Mouse (Mus musculus) heart, adult 8-10 months (tissue): ENCODE data around the gene Cacng8. TPM values are rescaled to one million over a fixed set of nuclear protein-coding genes. Genes with fewer than 3 reads are reported as not detected.
A peak's percentile ranks its signal among the peaks of the same experiment; 100 is the strongest.

ENCODE experiments used
- DNase-seq: peaks from one replicate; pipeline ENCODE4 v3.0.0; 2022; ENCODE audit warnings: low spot score
- microRNA-seq: library from miRNA; unstranded; fragments of <30 nt; microRNA quantifications from one replicate; pipeline ENCODE4 v1.2.0, GENCODE M21; 2022
- total RNA-seq, 4 experiments: library from RNA; stranded (reverse); gene quantifications; 2 replicates each; pipeline ENCODE4 v1.2.4; 2022

The Cacng8 gene
- total RNA-seq, 4 experiments from 2014 or later: not detected

DNA sequence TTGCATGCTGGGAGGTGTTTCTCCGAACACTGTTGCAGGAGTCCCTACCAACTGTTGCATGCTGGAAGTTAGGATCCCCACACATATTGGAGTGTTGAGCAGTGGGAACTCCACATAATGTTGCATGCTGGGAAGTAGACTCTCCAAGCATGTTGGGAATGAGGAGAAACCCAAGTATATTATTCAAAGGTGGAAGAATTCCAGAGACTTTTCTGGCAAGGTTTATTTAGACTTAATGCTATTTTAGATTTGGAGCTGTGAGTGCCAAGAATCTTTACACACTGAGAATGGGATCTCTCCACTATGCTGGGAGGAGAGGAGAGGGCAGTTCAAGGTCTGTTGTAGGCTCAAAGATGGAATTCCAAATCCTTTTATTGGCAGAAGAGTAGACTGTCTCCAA lies 41.6 kb downstream of the Cacng8 start:
- no peak for DNase-seq

- no peak for DNase-seq
These were observed 47.5 kb downstream of the Cacng8 start for GRCm38 (mm10) chr7:3437941-3438340.

DNA sequence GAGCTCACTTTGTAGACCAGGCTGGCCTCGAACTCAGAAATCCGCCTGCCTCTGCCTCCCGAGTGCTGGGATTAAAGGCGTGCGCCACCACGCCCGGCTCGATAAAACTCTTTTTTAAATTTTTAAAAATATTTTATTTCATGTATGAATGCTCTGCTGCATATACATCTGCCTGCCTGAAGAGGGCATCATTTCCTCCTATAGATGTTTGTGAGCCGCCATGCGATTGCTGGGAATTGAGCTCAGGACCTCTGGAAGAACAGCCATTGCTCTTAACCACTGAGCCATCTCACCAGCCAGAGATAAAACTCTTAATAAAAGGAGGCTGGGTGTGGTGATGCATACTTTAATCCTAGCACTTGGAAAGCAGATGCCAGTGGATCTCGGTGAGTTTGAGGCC lies 49.5 kb downstream of the Cacng8 start:
- DNase-seq: no peak

DNA sequence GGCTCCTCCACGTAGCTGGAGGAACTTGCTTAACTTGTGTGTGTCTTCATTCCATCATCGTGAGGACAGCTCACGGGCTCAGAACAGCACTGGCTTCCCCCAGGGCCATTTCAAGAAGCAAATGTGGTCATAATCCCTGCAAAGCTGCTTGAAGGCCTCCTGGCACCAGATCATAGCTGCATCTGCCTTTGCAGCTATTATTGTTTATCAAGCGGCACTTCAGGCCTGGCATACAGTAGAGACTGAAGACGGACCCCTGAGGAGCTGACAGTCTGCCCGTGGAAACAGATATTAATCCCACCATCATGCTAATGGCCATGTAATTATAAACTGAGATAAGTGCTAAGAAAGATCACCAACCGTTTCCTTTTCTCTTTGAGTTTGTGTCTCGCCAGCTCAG lies 50.0 kb downstream of the Cacng8 start:
- DNase-seq: no peak

DNA sequence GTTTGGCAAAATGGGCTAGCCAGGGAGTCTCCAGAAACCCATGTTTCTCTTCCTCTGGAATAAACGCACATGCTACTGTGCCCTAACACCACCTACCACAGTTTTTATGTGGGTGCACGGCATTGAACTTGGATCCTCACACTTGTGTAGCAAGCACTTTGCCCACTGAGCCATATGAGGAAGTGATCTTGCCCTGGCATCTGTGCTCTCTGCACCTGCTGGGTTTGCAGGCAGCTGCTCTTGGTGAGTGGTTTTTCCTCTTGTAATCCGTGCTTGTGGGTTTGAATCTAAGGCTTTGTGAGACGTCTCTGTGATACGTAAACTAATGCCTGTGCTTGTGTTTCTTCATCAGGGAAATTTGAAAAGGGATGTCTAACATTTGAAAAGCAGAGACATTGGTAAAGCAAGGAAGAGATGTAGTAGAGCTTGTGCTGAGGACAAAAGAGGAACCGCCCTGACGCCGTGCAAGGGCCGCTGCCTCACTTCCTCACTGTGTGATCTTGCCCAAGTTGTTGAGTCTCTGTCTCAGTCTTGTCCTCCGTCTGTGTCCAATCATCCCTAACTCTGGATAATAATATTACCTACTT lies 52.1 kb downstream of the Cacng8 start:
- no peak for DNase-seq

DNA sequence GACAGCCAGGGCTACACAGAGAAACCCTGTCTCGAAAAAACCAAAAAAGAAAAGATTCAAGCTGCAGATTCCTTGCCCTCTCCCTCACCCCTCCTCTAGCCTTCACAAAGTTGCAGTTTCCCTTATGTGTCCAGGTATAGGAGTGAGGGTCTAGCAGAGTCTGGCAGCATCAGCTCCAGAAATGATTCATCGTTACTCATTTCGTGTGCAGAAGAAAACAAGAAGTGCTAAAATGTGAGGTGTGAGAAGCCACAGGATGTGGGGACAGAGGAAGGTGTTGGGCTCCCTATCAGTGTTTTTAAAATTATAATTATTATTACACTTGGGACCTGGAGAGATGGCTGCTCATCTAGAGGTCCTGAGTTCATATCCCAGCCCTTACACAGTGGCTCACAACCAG lies 54.2 kb downstream of the Cacng8 start:
- DNase-seq: no peak

DNA sequence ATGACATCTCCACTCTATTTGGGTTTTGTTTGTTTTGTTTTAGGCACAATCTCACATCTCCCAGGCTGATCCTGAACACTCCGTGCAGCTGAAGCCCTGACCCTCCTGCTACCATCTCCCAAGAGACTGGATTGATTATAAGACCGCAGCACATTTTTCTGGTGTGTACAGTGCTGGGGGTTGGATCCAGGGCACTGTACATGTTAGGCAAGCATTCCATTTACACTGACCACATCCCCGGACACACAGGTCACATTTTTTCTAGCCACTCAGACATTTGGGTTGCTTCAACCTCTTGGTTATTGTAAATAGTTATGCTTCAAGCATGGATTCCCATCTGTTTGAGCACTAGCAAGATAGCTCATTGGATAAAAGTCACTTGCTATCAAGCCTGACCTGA lies 56.1 kb downstream of the Cacng8 start:
- no peak for DNase-seq

- no peak for DNase-seq
These were observed 56.5 kb downstream of the Cacng8 start for GRCm38 (mm10) chr7:3447026-3447425.

- peak; percentile 54 for DNase-seq
These were observed 58.4 kb downstream of the Cacng8 start for GRCm38 (mm10) chr7:3448737-3449454.

- DNase-seq: no peak
These were observed 60.2 kb downstream of the Cacng8 start for GRCm38 (mm10) chr7:3450671-3451070.

GRCm38 (mm10) chr7:3451161-3451560 lies 60.7 kb downstream of the Cacng8 start:
- DNase-seq: no peak

DNA sequence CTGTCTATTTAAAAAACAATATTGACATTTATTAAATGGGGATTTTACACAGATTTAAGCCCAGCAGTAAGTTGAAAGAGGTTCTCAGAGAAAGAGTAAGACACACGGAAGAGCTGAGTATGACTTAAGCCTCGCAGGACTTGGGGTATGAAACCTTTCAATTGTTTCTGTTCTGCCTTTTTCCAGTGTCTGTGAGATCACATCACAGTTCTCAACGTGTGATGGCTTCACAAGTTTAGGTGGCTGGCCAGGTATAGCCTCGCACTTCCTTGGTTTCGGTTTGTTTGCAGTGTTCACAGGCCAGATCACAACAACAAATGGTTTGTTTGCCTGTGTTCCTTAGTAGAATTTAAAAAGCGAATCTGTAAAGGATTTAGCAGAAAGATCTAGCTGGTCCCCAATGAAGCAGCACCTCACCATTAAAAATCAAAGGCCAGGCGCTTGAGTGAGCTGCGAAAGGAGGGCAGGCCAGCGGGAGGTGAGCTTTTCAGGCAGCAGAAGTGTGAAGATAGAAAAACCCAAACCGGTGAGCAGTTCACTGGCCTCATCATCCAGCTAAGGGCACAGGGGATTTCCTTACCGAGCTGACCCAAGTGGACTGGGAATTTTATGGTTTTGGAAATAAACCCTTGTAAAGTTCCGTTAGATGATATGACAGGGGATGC lies 62.5 kb downstream of the Cacng8 start:
- DNase-seq: no peak

GRCm38 (mm10) chr7:3453486-3454183 lies 63.2 kb downstream of the Cacng8 start:
- DNase-seq: no peak

DNA sequence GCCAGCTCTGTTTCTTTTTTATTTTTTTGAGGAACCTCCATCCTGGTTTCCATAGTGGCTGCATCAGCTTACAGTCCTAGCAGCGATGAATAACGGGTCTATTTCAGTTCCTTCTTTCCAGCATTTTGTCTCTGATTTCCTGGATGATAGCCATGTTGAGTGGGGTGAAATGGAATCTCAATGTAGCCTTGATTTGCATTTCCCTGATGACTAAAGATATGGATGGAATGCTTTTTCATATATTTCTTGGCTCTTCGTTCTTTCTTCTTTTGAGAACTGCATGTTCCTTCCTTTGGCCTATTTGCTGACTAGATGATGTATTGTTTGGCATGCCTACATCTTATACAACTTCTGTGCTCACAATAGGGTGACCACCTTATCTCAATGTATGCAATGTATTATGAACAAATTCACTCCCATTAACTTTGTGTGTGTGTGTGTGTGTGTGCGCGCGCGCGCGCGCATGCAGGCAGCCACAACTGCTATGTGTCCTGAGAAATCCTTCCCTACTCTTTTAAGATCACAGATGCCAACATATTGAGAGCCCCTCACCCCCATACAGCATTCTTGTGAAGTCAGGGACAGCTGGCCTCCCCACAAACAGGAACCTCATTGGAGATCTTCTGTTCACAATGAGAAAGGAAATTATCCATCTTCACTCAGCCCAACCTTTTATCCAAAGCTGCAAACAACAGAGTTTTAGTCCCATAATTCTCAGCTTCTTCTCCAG lies 66.8 kb downstream of the Cacng8 start:
- DNase-seq: no peak

- DNase-seq: no peak
These were observed 67.3 kb downstream of the Cacng8 start for GRCm38 (mm10) chr7:3457841-3458217.

DNA sequence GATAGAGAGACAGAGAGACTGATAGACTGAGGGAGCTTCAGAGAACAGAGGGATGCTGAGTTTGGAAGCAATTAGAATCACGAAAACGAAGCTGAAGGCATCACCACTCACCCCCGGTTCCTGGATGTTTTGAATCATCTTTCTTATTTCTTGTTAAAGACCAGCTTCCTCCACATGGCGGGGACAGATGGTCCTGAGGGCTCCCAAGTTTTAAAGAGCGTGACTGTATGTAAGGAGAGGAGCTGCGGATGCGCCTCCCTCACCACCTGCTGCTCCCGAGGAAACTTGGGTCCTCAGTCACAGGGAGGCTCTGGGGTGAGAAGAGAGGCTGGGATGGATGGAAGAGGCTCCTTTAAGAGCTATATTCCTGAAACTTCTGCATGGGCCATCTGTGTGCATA lies 69.8 kb downstream of the Cacng8 start:
- no peak for DNase-seq

GRCm38 (mm10) chr7:3463306-3463705 lies 72.8 kb downstream of the Cacng8 start:
- peak; percentile 11 for DNase-seq

Small RNA genes lying within 50 kb of the gene (microRNA-seq; reads per million reads assigned to microRNA genes)
- gene Gm23450: 2.5 reads per million

Other genes with a start within 250 kb of the Cacng8 start
- not detected for gene AU018091, start 221.5 kb upstream of the Cacng8 start, total RNA-seq
- gene Nlrp12, start 140.9 kb upstream of the Cacng8 start, total RNA-seq: under 1 TPM in 1 of 4 experiments, not detected in 3; 0.12 TPM
- 100 to 1,000 TPM in 3 of 4 experiments, 10 to 100 TPM in 1; 93.9 to 139 (median 128) TPM for gene Myadm, start 101.6 kb upstream of the Cacng8 start, total RNA-seq
- gene Prkcg, start 101.5 kb upstream of the Cacng8 start, total RNA-seq: 1 to 10 TPM in 2 of 4 experiments, under 1 TPM in 2; 0.57 to 1.8 (median 1.1) TPM
- gene Cacng7, start 57.7 kb upstream of the Cacng8 start, total RNA-seq: 1 to 10 TPM; 3.0 to 3.6 (median 3.3) TPM
- gene Cacng6, start 33.5 kb downstream of the Cacng8 start, total RNA-seq: 1 to 10 TPM; 2.0 to 4.4 (median 2.5) TPM
- not detected for gene Tarm1, start 111.9 kb downstream of the Cacng8 start, total RNA-seq
- under 1 TPM; 0.14 to 0.16 (median 0.15) TPM for gene Oscar, start 225.5 kb downstream of the Cacng8 start, total RNA-seq
- gene Ndufa3, start 226.7 kb downstream of the Cacng8 start, total RNA-seq: 1,000 to 10,000 TPM; 2,114 to 2,277 (median 2,237) TPM
- 10 to 100 TPM; 17.4 to 22.9 (median 18.9) TPM for gene Tfpt, start 239.2 kb downstream of the Cacng8 start, total RNA-seq
- gene Prpf31, start 239.3 kb downstream of the Cacng8 start, total RNA-seq: 10 to 100 TPM; 21.4 to 28.6 (median 25.2) TPM